Mouse (Mus musculus): ENCODE measurements around the gene Avil.

Avil gene

GRCm38 (mm10) chr10:127030336-127031296 lies 30.1 kb downstream of the Avil start, which contains the start of gene Tsfm:
Tsfm (minus strand) TSS chr10:127030840.
- DNase-seq, result peak; percentile 93

GRCm38 (mm10) chr10:127033301-127033741 lies 32.8 kb downstream of the Avil start:
- peak; percentile 62 for DNase-seq

DNA sequence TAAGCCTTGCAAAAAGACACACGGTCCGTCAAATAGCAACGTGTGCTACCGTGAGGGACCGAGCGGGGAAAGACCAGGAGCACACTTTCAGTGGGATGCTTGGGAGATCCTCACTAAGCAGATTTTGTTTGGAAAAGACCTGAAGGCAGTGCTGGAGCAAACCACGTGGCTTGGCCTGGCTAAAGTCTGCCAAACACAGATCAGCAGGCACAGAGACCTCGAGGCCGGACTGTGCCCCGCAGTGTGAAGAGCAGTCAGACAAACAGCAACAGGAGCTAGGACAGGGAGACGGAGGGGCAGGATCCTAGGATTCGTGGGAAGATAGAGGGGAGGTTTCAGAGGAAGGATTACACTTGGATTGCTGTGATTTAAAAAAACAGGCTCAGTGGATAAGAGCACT lies 35.8 kb downstream of the Avil start:
- peak; percentile 72 for DNase-seq

DNA sequence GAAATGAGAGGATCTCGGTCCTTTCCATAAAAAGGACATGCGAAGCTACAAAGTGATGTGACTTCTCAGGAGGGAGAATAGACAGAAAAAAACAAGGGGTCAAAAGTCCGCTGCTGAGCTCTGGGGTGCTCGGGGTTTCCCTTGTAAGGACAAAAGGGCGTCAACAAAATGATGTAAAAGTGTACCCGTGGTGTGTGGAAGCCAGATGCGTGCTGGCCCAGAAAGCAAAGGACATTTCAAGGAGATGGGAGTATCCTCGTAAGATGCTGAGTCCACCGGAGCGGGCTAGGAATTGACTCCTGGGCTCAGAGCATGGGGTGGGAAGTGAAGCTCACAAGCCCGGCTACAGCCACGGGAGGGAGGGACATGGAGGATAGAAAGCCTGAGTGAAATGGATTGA lies 37.1 kb downstream of the Avil start:
- DNase-seq, result peak; percentile 43

DNA sequence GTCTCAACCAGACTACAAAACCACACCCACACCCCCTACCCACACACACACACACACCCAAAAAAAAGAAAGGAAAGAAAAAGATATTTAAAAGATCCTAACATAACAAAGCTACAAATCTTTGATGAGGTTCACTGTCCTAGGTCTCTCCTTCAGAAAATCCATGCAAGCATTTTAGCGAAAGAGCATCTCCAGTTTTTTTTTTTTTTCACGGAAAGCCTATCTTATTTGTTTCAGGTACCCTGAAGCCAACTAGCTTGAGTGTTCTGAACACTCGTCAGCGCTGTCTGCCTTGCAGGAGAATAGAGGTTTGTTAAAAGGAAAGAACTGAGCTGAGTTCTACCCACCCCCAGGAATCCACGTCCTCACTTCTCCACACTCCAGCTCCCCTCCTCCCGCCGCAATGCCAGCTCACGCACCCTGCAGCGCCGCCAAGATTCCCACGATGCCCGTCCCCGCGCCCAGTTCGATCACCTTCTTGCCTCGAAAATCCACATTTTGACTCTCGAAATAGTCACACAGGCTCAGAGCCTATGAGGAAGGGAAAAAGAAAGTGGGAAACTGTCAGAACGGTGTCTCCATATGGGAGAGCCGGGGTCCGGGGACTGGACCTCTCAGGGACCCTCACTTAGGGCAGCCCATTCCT lies 40.2 kb downstream of the Avil start:
- DNase-seq, result peak; percentile 39

GRCm38 (mm10) chr10:127041274-127041766 lies 40.8 kb downstream of the Avil start, which contains the start of the genes Mettl1 and Eef1akmt3:
Mettl1 (plus strand) TSS chr10:127041414.
Eef1akmt3 (minus strand) TSS chr10:127041513.
- DNase-seq, result no peak

- peak; percentile 94 for DNase-seq
Observed at GRCm38 (mm10) chr10:127041774-127042338, 41.3 kb downstream of the Avil start.

DNA sequence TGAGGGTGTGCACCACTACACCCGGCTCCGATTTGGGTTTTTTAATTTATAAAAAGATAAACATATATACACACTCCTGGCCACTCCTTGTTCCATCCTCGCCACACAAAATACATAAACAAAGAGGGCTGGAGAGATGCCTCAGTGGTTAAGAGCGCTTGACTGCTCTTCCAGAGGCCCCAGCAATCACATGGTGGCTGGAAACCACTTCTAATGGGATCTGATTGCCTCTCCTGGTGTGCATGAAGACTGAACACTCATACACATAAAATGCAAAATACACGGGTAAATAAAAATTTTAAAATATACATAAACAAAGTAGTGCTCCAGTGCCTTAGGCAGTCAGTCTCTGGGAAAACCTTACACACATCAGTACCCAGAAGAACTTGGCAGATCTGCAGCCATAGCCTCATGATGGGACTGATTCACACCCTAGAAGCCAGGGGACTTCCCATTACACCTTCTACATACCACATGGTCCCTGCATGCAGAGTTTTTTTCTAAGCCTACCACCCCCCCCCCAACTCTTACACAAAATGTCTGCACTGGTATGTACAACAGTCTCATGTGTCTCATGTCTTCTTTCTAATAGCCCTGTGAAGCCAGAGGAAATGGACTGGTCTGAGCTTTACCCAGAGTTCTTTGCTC lies 42.1 kb downstream of the Avil start:
- no peak for DNase-seq

DNA sequence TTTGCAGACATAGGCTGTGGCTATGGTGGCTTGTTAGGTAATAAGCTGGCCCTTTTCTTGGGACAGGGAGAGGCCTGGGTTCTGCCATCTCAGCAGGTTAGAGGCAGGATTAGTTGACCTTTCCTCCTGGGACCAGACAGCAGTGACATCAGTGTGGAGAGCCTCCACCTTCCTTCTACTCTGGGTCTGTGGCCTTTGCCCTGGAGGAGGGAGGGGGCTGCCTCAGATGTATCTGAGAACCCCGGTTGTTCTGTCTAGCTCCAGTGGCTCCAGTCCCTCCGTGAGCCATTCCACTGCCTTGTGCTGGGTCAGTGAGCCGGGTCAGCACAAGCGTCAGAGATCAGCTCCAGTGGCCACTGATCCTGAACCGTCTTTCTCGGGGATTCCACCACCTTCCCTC lies 42.7 kb downstream of the Avil start:
- peak; percentile 75 for DNase-seq

GRCm38 (mm10) chr10:127047954-127048353 lies 47.4 kb downstream of the Avil start, which contains the start of gene Cyp27b1:
Cyp27b1 (plus strand) TSS chr10:127048250.
- no peak for DNase-seq

GRCm38 (mm10) chr10:127048608-127049394 lies 48.3 kb downstream of the Avil start:
- peak; percentile 58 for DNase-seq

- DNase-seq, result peak; percentile 57
Observed at GRCm38 (mm10) chr10:127049395-127050118, 49.0 kb downstream of the Avil start.

- DNase-seq, result no peak
Observed at GRCm38 (mm10) chr10:127050119-127050474, 49.6 kb downstream of the Avil start.

DNA sequence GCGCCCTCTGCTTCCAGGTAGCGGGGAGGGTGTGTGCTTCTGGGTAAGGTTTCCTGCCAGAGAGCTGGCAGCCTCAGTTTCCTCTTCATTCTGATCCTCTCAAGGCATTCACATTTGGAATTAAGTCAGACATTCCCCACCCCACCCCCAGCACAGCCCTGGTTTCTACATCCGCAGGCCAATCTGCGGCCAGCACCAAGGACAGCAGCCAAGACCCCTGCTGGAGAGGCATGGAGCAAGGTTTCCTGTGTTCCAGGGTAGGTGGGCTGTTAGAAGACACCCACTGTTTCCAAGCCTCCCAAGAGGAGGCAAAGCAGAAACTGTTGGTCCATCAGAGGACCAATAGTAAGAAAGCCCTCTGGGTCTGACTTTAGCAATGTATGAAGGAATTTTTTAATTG lies 54.1 kb downstream of the Avil start:
- no peak for DNase-seq

DNA sequence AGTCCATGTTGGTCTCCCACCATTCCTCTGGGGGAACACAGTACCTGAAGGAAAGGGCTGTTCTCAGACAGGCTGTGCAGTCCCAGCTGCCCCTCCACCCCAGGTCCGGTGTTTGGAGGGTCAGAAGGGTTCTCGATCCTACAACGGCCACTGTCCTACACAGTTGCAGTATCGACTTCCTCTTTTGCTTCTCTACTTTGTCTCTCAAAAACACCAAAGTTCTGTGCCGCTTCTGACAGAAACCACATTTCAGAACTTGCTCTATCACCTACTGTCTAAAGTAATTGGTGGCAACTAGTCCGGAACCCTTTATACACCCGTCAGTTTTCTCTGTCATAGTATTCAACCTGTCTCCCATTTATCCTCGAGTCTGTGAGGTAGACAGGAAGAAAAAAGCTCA lies 54.9 kb downstream of the Avil start:
- no peak for DNase-seq

GRCm38 (mm10) chr10:127056490-127056889 lies 56.0 kb downstream of the Avil start:
- DNase-seq, result no peak

DNA sequence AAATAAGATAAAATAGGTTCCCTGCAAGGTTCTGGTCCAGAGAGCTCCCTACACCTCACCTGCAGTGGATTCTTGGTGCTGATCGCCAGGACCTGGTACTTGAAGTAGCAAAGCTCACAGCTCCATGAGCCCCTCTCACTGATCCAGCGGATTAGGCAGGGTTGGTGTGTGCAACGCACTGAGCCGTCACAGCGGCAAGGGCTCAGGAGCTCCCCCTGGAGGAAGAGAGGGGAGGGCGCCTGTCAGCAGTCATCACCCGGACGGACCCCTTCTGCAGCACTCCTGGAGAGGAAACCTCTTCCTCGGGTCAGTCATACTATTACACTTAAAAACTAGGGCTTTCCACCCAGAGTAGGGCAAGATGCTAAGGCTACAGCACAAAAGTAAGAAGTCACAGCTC lies 57.7 kb downstream of the Avil start:
- DNase-seq, result peak; percentile 80

DNA sequence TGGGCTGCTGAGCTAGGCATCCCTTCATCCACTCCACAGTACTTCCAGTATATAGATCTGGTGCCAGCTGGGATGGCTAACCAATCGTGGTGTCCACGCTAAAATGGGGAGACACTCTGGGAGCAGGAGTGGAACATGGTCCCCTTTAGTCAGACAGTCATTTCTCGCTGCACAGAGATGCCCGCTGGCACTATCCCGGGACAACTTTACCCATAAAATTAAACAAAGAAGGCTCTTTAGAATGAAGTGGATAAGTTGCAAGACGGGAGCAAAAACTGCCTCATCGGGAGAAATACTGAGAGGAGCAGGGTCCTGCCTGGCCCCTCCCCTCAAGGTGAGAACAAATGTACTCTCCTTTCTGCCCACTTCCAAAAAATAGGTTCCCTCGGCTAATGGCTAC lies 58.2 kb downstream of the Avil start:
- peak; percentile 16 for DNase-seq

- peak; percentile 16 for DNase-seq
Observed at GRCm38 (mm10) chr10:127059174-127059967, 58.9 kb downstream of the Avil start.

Measured in kidney, adult 18-20 months (tissue).